Mouse (Mus musculus) cerebellum, adult 18-20 months (tissue): ENCODE measurements at regions not wholly inside any gene's neighbourhood (a gene's known extent, or its start where the extent isn't known, plus 50 kb on each side); places are given as distances from the start of the nearest gene placed in this dataset.

ENCODE experiments used
- DNase-seq, 2 experiments: peaks; one replicate each; pipeline ENCODE4 v3.0.0; 2021

DNA sequence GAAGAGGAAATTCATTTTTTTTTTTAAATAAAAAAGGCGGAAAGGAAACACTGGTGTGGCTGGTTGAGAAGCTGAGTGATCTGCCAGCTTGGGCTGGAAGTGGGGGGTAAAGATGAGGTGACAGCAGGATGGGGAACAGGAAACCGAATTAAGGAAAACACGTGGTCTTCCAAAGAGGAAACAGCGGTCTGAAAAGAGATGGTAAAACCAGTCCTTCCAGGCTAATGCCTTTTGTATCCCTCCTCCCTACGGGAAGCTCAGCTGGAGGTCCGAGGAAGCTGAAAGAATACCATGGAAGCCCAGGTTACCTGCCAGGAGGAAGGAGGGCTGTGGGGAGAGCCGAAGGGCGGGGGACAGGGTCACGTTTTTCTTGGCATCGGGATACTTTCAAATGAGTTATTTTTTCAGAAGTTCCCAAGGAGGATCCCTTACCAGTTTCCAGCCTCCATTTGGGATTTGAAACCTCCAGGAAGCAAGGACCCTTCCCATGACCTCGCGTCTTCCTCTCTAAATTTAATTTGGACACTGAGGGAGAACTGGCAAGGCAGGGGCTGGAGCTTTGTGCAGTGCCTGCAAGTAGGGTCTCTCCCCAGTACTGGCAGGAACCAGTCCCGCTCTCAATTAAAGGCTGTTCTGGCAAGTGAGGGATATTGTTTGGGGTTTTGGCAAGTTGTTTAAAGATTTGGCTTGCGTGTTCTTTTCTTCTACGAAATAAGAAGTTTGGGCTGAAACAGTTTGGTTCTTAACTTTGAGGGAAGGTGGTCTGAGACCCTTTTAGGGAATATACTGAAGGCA, 203.6 kb upstream of the Ankrd55 start:
- DNase-seq: no peak

GRCm38 (mm10) chr13:112088312-112088771, 199.9 kb upstream of the Ankrd55 start:
- DNase-seq: no peak

GRCm38 (mm10) chr13:112090737-112091136, 197.5 kb upstream of the Ankrd55 start:
- no peak for DNase-seq

- DNase-seq: no peak
Observed at GRCm38 (mm10) chr13:112095595-112096139, 192.6 kb upstream of the Ankrd55 start.

DNA sequence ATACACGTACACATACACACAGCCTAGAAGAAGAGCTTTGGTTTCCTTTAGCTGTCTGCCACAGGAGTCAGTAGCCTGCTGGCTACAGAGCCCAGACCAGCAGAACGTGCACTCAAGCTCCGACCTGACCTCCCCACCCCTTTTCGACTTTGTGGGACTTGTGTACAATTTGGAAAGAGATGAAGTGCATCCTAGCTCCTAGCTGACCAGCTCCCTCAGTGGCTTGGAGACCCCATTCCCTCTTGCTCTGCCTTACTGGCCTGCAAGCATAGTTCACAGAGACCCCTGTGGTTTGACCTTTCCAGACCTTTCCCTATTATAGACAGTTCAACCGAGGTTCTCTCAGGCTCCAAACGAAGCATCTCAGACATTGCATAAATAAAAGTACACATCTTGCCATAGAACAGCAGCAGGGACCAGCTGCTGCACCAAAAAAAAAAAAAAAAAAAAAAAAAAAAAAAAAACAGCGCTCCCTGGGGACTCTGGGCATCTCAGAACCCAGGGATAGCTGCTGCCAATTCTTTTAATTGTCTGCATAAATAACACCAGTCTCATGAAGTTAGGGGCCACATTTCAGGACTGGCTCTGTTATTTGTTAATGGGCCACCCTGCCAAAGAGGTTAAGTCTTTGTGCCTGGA, 188.2 kb upstream of the Ankrd55 start:
- DNase-seq: no peak

- peak; percentile 52 to 54 for DNase-seq
Observed at GRCm38 (mm10) chr13:112100592-112101420, 187.4 kb upstream of the Ankrd55 start.

DNA sequence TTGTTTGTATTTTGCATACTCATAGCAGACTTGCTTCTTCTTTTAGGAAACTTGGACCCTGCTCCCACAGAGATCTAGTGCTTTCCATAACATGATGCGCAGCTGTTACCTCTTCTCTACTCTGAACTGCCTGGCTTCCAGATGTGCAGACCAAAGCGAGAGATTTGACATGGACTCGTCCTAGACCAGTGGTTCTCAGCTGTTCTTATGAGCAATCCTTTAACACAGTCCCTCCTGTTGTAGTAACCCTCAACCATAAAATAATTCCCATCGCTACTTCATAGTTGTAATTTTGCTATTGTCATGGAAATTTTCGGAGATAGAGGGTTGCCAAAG, 186.9 kb upstream of the Ankrd55 start:
- no peak for DNase-seq

DNA sequence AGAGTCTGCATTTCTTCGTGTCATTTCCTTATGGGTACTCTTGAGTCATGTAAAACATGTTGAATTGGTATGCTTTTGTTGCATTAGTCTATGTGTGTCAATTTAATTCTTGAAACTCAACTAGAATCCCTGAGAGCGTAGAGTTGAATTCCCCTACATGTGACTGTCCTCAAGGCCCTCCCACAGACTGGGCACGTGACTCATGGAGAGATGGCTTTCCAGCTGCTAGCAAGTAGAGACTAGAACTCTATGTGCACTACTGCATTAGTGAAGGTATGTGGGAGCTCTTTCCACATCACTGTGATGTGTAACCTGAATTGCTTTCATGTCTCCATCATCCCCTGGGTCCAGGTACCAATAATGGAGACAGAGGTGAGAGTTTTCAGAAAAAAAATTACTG, 182.3 kb upstream of the Ankrd55 start:
- DNase-seq: no peak

- DNase-seq: no peak
Observed at GRCm38 (mm10) chr13:112114741-112115201, 173.5 kb upstream of the Ankrd55 start.

GRCm38 (mm10) chr13:112116101-112116726, 172.0 kb upstream of the Ankrd55 start:
- DNase-seq: no peak

- no peak for DNase-seq
Observed at GRCm38 (mm10) chr13:112118564-112118963, 169.7 kb upstream of the Ankrd55 start.

GRCm38 (mm10) chr13:112119611-112120041, 168.6 kb upstream of the Ankrd55 start:
- DNase-seq: no peak

DNA sequence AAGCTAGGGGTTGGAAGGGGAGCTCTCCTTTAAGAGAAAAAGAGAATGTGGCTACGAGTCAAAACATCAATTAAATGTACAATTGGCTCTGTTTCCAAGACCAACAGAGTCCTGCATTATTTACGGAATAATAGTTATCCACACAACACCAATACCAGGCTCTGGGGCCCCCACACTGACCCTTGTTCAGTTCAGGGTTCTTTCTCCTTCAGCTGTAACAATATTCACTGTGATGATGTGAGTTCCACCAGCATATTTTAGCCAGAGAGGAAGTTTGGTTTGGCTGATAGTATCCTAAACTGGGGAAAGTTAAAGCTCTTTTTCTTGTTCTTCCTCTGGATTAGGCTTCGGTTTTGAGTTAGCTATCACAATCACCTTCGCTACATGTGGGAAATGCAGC, 167.9 kb upstream of the Ankrd55 start:
- DNase-seq: no peak

DNA sequence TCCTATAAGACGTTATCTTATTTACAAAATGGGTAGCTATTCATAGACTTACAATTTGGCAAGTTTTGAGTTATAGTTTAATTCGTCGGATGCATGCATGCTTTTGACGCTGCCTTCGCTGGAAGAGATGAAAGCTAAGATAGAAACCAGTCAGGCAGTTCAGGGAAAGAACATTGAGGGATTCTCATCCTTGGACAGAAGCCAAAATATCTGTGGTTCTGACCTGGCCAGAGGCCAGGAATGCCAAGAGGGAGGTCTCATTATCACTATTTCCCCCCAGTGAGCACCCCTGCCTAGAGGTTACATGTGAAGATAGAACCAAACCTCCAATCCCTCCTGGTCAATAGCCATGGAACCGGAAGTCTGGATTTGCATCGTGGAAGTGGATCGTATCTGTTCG, 167.1 kb upstream of the Ankrd55 start:
- DNase-seq: no peak

DNA sequence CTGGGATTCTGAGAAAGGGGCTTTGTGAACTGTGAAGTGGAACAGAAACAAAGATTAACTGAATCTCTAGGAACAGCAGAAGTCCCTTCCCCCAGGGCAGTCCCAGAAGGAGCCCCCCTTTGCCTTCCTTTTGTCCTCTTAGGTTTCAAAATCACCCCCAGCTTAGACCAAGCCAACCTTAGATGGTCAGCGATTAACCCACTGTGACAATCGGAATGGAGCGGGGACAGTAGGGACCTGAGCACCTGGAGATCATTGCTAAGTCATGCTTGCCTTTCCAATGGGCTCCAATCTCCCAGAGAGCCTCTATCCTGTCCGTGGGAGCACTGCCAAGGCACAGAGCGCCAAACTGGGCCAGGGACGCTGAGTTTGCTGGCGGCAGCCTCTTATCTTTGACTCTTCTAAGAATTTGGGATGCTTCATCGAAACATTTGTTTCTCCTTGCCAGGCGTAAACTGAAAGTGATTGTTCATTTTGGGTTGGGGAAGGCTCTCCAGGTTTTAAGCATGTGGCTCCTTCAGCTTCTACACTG, 165.3 kb upstream of the Ankrd55 start:
- DNase-seq: peak; percentile 24 to 40

DNA sequence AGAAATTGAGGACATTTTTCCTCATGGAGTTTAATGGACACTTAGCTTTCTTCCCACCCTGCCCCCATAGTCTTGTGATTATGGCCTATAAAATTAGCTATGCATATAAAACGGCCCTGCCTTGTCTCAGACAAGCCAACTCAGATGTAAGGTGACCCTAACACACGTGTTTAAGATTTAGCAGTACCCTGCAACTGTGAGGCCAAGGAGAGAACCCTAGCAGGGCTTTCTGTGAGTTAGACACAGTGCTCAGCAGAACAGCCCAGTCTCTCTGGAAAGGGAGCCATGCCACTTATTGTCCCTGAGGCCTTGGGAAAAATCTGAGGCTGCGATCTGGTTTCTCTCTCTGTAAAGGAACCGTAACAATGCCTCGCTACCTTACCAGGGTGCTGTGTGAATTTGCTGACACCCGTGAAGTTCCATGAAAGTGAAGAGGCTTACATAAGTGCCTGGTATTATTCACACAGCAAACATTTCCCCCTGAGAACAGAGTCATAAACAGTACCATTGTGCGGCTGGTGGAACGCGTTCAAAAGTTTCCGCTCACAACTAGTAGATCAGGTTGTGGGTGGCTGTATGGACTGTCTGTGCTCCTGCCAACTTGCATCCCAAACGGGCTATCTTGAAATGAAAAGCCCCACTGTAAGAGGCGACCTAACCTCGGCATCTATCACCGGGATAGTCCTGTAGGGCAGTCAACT, 162.3 kb upstream of the Ankrd55 start:
- DNase-seq: no peak

DNA sequence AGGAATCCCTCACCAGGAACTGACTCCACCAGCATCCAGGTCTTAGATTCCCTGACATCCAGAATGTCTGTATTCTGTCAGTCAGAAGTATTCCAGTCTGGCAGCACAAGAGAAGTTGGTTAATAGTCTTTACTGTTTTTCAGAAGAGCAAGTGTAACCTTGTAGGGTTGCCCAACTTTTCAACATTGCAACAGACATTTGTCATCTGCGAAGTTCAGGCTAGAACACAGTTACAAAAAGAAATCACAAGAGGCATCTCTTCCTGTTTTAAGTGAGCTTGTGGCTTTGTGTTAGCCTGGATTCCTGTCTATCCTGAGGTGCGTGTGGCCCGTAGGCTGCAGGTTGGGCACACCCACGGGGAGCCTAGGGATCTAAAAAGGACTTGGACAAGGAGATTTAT, 158.0 kb upstream of the Ankrd55 start:
- no peak for DNase-seq

- DNase-seq: no peak
Observed at GRCm38 (mm10) chr13:112130774-112131173, 157.5 kb upstream of the Ankrd55 start.

- DNase-seq: no peak
Observed at GRCm38 (mm10) chr13:112131191-112131590, 157.1 kb upstream of the Ankrd55 start.

DNA sequence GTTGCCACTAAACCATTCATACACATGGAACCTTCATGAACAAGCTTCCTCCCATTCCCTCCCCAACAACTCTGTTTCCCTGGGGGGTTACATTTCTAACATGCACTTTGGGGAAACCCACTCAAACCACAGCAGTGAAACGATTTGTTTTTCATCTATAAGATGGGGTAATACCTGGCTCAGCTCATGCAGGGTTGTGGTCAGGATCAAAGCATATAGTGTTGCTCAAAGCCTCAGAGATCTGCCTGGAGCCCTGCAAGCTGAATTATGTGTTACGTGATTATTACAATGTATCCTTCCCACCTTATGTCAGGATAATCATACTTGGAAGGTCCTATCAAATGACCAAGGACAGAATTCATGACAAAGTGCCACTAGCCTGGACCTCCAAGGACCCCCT, 154.5 kb upstream of the Ankrd55 start:
- DNase-seq: no peak

GRCm38 (mm10) chr13:112134701-112135100, 153.6 kb upstream of the Ankrd55 start:
- no peak for DNase-seq

DNA sequence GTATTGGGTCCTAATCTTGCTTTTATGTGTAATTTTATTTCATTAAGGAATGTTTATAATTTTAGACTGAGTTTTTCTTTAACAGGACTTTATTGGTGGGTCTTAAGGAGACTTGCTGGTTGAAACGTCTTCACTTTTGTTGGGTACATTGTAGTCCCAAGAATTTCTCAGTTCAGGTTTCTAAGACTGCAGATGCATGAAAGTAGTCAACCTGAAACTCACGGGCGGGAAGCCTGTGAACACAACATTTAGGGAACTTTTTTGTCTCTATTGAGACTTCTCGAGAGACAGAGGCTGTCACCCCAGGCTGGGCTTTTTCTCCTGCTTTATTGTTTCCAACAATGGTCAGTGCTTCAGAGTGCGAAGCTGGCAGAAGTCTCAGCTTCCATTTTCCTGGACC, 152.5 kb upstream of the Ankrd55 start:
- DNase-seq: no peak
